Mouse (Mus musculus): Measurements from ENCODE around the gene Lmx1b. TPM values are rescaled to one million over a fixed set of nuclear protein-coding genes. Genes with fewer than 3 reads are reported as not detected.

Gene Lmx1b
- polyA plus RNA-seq, 1 experiment from 2014 or later, result not detected

GRCm38 (mm10) chr2:33626262-33627057 is 13.9 kb downstream of the Lmx1b start:
- Histone ChIP-seq H3K27ac (ENCODE audit: low read depth) (no peak overlapping the region), H3K4me1 (replicated peaks; ENCODE audit: control insufficient read depth, insufficient read depth, low read length) (peaks cover 6% of the 10 kb centered on the region; the same call in 1 of the 2 replicates)

GRCm38 (mm10) chr2:33617670-33618069 is 22.6 kb downstream of the Lmx1b start:
- peaks cover 59% of the 10 kb centered on the region for H3K27me3 ChIP-seq (replicated peaks; ENCODE audit: control insufficient read depth, insufficient read depth, low read length)
- 77% methylated on average over 9 of the region's 9 CpGs for WGBS

More at GRCm38 (mm10) chr2:33626262-33627057, 13.9 kb downstream of the Lmx1b start:
- no peaks in the 10 kb centered on the region for H3K9me3 ChIP-seq (ENCODE audit: control insufficient read depth, low read length)
- H3K4me3 ChIP-seq (ENCODE audit: low read depth, low read length), result no peak overlapping the region
- peaks cover 77% of the 10 kb centered on the region for H3K27me3 ChIP-seq (replicated peaks; ENCODE audit: control insufficient read depth, insufficient read depth, low read length)
- WGBS, result 26% methylated on average over 16 of the region's 16 CpGs
- no peaks in the 10 kb centered on the region for H3K36me3 ChIP-seq (ENCODE audit: control insufficient read depth, insufficient read depth, low read length)
- H3K9ac ChIP-seq (ENCODE audit: low read length), result no peak overlapping the region
- DNase-seq (ENCODE audit: low spot score), result no peak
- no peak overlapping the region for H3K4me2 ChIP-seq (ENCODE audit: low read length)
- ATAC-seq (replicated peaks; ENCODE audit: low FRiP score, low TSS enrichment, low read depth), result no peak

GRCm38 (mm10) chr2:33616411-33616843 is 23.9 kb downstream of the Lmx1b start:
- DNase-seq (ENCODE audit: low spot score) (no peak), ATAC-seq (replicated peaks; ENCODE audit: low FRiP score, low TSS enrichment, low read depth) (peak; percentile 52; the same call in 1 of the 2 replicates)
- WGBS, result under 1% methylated on average over 30 of the region's 30 CpGs
- Histone ChIP-seq H3K27me3 (replicated peaks; ENCODE audit: control insufficient read depth, insufficient read depth, low read length) (peaks cover 67% of the 10 kb centered on the region), H3K36me3 (ENCODE audit: control insufficient read depth, insufficient read depth, low read length) (no peaks in the 10 kb centered on the region), H3K27ac (ENCODE audit: low read depth) (no peak overlapping the region), H3K4me1 (replicated peaks; ENCODE audit: control insufficient read depth, insufficient read depth, low read length) (no peaks in the 10 kb centered on the region), H3K9ac (ENCODE audit: low read length) (no peak overlapping the region), H3K4me2 (ENCODE audit: low read length) (peak overlapping the region; percentile 58), H3K9me3 (ENCODE audit: control insufficient read depth, low read length) (no peaks in the 10 kb centered on the region), H3K4me3 (ENCODE audit: low read depth, low read length) (peak overlapping the region; percentile 35)

More at GRCm38 (mm10) chr2:33617670-33618069, 22.6 kb downstream of the Lmx1b start:
- Histone ChIP-seq H3K4me1 (replicated peaks; ENCODE audit: control insufficient read depth, insufficient read depth, low read length) (no peaks in the 10 kb centered on the region), H3K4me2 (ENCODE audit: low read length) (no peak overlapping the region), H3K36me3 (ENCODE audit: control insufficient read depth, insufficient read depth, low read length) (no peaks in the 10 kb centered on the region), H3K4me3 (ENCODE audit: low read depth, low read length) (no peak overlapping the region), H3K9me3 (ENCODE audit: control insufficient read depth, low read length) (no peaks in the 10 kb centered on the region), H3K27ac (ENCODE audit: low read depth) (no peak overlapping the region), H3K9ac (ENCODE audit: low read length) (no peak overlapping the region)
- DNase-seq (ENCODE audit: low spot score) (no peak), ATAC-seq (replicated peaks; ENCODE audit: low FRiP score, low TSS enrichment, low read depth) (no peak)

GRCm38 (mm10) chr2:33615843-33616344 is 24.4 kb downstream of the Lmx1b start:
- H3K36me3 ChIP-seq (ENCODE audit: control insufficient read depth, insufficient read depth, low read length), result no peaks in the 10 kb centered on the region
- DNase-seq (ENCODE audit: low spot score) (peak; percentile 61), ATAC-seq (replicated peaks; ENCODE audit: low FRiP score, low TSS enrichment, low read depth) (peak; percentile 51; the same call in 1 of the 2 replicates)
- peaks cover 73% of the 10 kb centered on the region for H3K27me3 ChIP-seq (replicated peaks; ENCODE audit: control insufficient read depth, insufficient read depth, low read length)
- no peak overlapping the region for H3K27ac ChIP-seq (ENCODE audit: low read depth)
- H3K4me1 ChIP-seq (replicated peaks; ENCODE audit: control insufficient read depth, insufficient read depth, low read length), result no peaks in the 10 kb centered on the region
- no peaks in the 10 kb centered on the region for H3K9me3 ChIP-seq (ENCODE audit: control insufficient read depth, low read length)
- WGBS, result 8% methylated on average over 16 of the region's 17 CpGs
- H3K4me2 ChIP-seq (ENCODE audit: low read length), result peak overlapping the region; percentile 58
- H3K4me3 ChIP-seq (ENCODE audit: low read depth, low read length), result peak overlapping the region; percentile 35
- H3K9ac ChIP-seq (ENCODE audit: low read length), result no peak overlapping the region

GRCm38 (mm10) chr2:33605487-33606256 is 34.6 kb downstream of the Lmx1b start:
- Histone ChIP-seq H3K4me1 (replicated peaks; ENCODE audit: control insufficient read depth, insufficient read depth, low read length) (peaks cover 6% of the 10 kb centered on the region), H3K4me3 (ENCODE audit: low read depth, low read length) (no peak overlapping the region), H3K9ac (ENCODE audit: low read length) (no peak overlapping the region), H3K27ac (ENCODE audit: low read depth) (no peak overlapping the region), H3K9me3 (ENCODE audit: control insufficient read depth, low read length) (no peaks in the 10 kb centered on the region), H3K27me3 (replicated peaks; ENCODE audit: control insufficient read depth, insufficient read depth, low read length) (peaks cover 36% of the 10 kb centered on the region), H3K36me3 (ENCODE audit: control insufficient read depth, insufficient read depth, low read length) (no peaks in the 10 kb centered on the region), H3K4me2 (ENCODE audit: low read length) (no peak overlapping the region)
- WGBS, result 5% methylated on average over 18 of the region's 18 CpGs
- DNase-seq (ENCODE audit: low spot score) (no peak), ATAC-seq (replicated peaks; ENCODE audit: low FRiP score, low TSS enrichment, low read depth) (no peak)

GRCm38 (mm10) chr2:33604846-33605486 is 35.3 kb downstream of the Lmx1b start:
- H3K4me1 ChIP-seq (replicated peaks; ENCODE audit: control insufficient read depth, insufficient read depth, low read length), result peaks cover 6% of the 10 kb centered on the region
- WGBS, result 8% methylated on average over 7 of the region's 7 CpGs
- peaks cover 31% of the 10 kb centered on the region for H3K27me3 ChIP-seq (replicated peaks; ENCODE audit: control insufficient read depth, insufficient read depth, low read length)
- peak; percentile 51; the same call in 1 of the 2 replicates for ATAC-seq (replicated peaks; ENCODE audit: low FRiP score, low TSS enrichment, low read depth)
- no peak overlapping the region for H3K4me3 ChIP-seq (ENCODE audit: low read depth, low read length)
- H3K9me3 ChIP-seq (ENCODE audit: control insufficient read depth, low read length), result no peaks in the 10 kb centered on the region
- H3K27ac ChIP-seq (ENCODE audit: low read depth), result no peak overlapping the region
- no peaks in the 10 kb centered on the region for H3K36me3 ChIP-seq (ENCODE audit: control insufficient read depth, insufficient read depth, low read length)
- H3K4me2 ChIP-seq (ENCODE audit: low read length), result no peak overlapping the region
- H3K9ac ChIP-seq (ENCODE audit: low read length), result no peak overlapping the region
- no peak for DNase-seq (ENCODE audit: low spot score)

GRCm38 (mm10) chr2:33600520-33600919 is 39.8 kb downstream of the Lmx1b start:
- WGBS, result 51% methylated on average over 6 of the region's 6 CpGs

GRCm38 (mm10) chr2:33597384-33597783 is 42.9 kb downstream of the Lmx1b start:
- 44% methylated on average over 4 of the region's 4 CpGs for WGBS

More at GRCm38 (mm10) chr2:33600520-33600919, 39.8 kb downstream of the Lmx1b start:
- H3K4me2 ChIP-seq (ENCODE audit: low read length), result no peak overlapping the region
- H3K27me3 ChIP-seq (replicated peaks; ENCODE audit: control insufficient read depth, insufficient read depth, low read length), result peaks cover 16% of the 10 kb centered on the region; the same call in 1 of the 2 replicates
- ATAC-seq (replicated peaks; ENCODE audit: low FRiP score, low TSS enrichment, low read depth) (no peak), DNase-seq (ENCODE audit: low spot score) (no peak)
- no peak overlapping the region for H3K4me3 ChIP-seq (ENCODE audit: low read depth, low read length)
- H3K27ac ChIP-seq (ENCODE audit: low read depth), result no peak overlapping the region
- H3K36me3 ChIP-seq (ENCODE audit: control insufficient read depth, insufficient read depth, low read length), result no peaks in the 10 kb centered on the region
- H3K9ac ChIP-seq (ENCODE audit: low read length), result no peak overlapping the region
- H3K4me1 ChIP-seq (replicated peaks; ENCODE audit: control insufficient read depth, insufficient read depth, low read length), result peaks cover 6% of the 10 kb centered on the region
- H3K9me3 ChIP-seq (ENCODE audit: control insufficient read depth, low read length), result no peaks in the 10 kb centered on the region

More at GRCm38 (mm10) chr2:33597384-33597783, 42.9 kb downstream of the Lmx1b start:
- no peak overlapping the region for H3K27ac ChIP-seq (ENCODE audit: low read depth)
- no peaks in the 10 kb centered on the region for H3K9me3 ChIP-seq (ENCODE audit: control insufficient read depth, low read length)
- 0 out of 2 replicates have a peak, but pooled peaks cover 6% of the 10 kb centered on the region for H3K27me3 ChIP-seq (replicated peaks; ENCODE audit: control insufficient read depth, insufficient read depth, low read length)
- H3K4me2 ChIP-seq (ENCODE audit: low read length), result no peak overlapping the region
- H3K4me1 ChIP-seq (replicated peaks; ENCODE audit: control insufficient read depth, insufficient read depth, low read length), result peaks cover 14% of the 10 kb centered on the region
- H3K36me3 ChIP-seq (ENCODE audit: control insufficient read depth, insufficient read depth, low read length), result no peaks in the 10 kb centered on the region
- ATAC-seq (replicated peaks; ENCODE audit: low FRiP score, low TSS enrichment, low read depth), result no peak
- no peak for DNase-seq (ENCODE audit: low spot score)
- H3K9ac ChIP-seq (ENCODE audit: low read length), result no peak overlapping the region
- H3K4me3 ChIP-seq (ENCODE audit: low read depth, low read length), result no peak overlapping the region

All from intestine, embryonic 14.5 days (tissue).